Mouse (Mus musculus): Measurements from ENCODE around the gene Arhgap15.

GRCm38 (mm10) chr2:43815896-43816787 lies 67.5 kb downstream of the Arhgap15 start:
- TF ChIP-seq CTCF (IDR thresholded peaks at IDR 0.05; ENCODE audit: low read depth, low read length) (no peak), POLR2AphosphoS5 (IDR thresholded peaks at IDR 0.05; ENCODE audit: insufficient replicate concordance, low read depth, low read length) (no peak)

All from G1E (cell line).